Mouse (Mus musculus): ENCODE results near the gene Pde6h. TPM values are rescaled to one million over a fixed set of nuclear protein-coding genes. Genes with fewer than 3 reads are reported as not detected.
A peak's percentile ranks its signal among the peaks of the same experiment; 100 is the strongest.

Gene Pde6h
- polyA plus RNA-seq, 1 experiment from 2014 or later, result not detected

DNA sequence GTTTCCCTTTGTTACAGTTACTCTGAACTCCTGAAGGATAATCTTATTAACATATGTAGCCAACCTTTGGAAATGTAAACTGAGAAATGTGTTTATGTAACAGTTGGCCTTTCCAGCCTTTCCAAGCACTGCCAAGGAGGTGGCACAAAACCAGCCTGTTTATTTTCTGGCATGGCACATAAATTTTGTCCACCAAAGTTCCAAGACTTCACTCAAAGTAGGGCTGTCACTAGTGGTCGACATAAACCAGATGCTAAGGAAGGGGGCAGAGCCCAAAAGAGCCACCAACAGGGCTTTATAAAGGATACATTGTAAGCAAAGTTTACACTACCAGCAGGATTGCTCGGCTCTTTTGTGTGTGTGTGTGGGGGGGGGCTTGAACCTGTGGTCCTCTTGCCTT lies 5.7 kb upstream of the Pde6h start:
- Histone ChIP-seq H3K9me3 (replicated peaks; ENCODE audit: control insufficient read depth, low read length) (no peaks in the 10 kb centered on the region), H3K4me1 (ENCODE audit: control insufficient read depth, insufficient read depth, low read length) (peaks cover 9% of the 10 kb centered on the region), H3K9ac (ENCODE audit: low read length) (no peak overlapping the region), H3K27ac (ENCODE audit: low read length) (peak overlapping the region; percentile 37; the same call in 1 of the 2 replicates), H3K4me2 (ENCODE audit: low read depth, low read length) (no peak overlapping the region), H3K4me3 (replicated peaks; ENCODE audit: low read length) (no peak overlapping the region), H3K27me3 (ENCODE audit: control insufficient read depth, insufficient read depth, low read length) (no peaks in the 10 kb centered on the region), H3K36me3 (ENCODE audit: control insufficient read depth, insufficient read depth, low read length) (no peaks in the 10 kb centered on the region)
- no peak for ATAC-seq (ENCODE audit: insufficient read depth, low FRiP score)
- WGBS, result 15% methylated on average over 2 of the region's 2 CpGs

DNA sequence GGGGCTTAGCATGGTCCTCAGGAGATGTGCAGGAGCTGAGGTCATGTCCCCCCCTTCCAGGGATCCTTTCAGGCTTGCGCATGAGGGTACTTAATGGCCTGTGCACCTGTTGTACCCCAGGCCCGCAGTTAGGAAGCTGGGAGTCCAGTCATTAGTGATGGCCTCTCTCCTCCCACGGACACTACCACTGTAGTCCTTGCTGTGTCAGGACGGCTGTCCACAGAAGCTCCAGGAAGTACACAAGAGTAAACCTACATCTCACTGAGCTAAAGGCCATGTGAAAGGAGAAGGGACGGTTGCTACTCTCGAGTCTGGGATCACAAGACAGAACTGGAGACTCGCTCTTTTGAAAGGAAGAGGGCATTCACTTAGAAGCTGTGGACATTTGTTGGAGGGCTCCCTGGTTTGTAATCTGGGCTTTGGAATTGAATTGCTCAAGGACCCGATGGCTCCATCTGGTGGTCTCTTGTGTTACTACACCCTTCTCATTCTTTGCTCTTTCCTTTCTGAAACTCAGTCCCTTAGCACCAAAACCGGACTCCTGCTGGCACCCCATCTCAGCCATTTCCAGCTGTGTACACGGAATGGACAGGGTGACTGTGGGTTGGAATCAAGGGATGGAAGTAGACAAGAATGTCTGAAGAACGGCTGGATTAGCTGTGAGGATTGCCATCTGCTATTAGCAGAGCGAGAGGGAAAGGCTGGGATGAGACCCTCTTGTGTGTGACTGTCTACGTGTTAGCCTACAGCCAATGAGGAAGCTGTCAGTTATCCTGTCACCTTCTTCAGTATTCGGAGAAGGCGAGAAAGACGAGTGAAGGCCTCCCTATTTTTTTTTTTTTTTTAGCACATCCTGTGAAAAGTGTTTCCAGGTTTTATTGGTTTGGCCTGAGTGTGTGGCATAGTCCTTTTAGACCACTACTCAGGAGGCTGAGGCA lies 3.0 kb upstream of the Pde6h start:
- ATAC-seq (ENCODE audit: insufficient read depth, low FRiP score), result no peak; the same call in 1 of the 2 replicates
- WGBS, result 38% methylated on average over 16 of the region's 16 CpGs
- no peak overlapping the region for H3K4me2 ChIP-seq (ENCODE audit: low read depth, low read length)
- H3K36me3 ChIP-seq (ENCODE audit: control insufficient read depth, insufficient read depth, low read length), result no peaks in the 10 kb centered on the region
- no peaks in the 10 kb centered on the region for H3K27me3 ChIP-seq (ENCODE audit: control insufficient read depth, insufficient read depth, low read length)
- H3K9me3 ChIP-seq (replicated peaks; ENCODE audit: control insufficient read depth, low read length), result no peaks in the 10 kb centered on the region
- H3K4me3 ChIP-seq (replicated peaks; ENCODE audit: low read length), result no peak overlapping the region
- H3K4me1 ChIP-seq (ENCODE audit: control insufficient read depth, insufficient read depth, low read length), result no peaks in the 10 kb centered on the region; the same call in 1 of the 2 replicates
- peak overlapping the region; percentile 27 for H3K9ac ChIP-seq (ENCODE audit: low read length)
- no peak overlapping the region for H3K27ac ChIP-seq (ENCODE audit: low read length)

DNA sequence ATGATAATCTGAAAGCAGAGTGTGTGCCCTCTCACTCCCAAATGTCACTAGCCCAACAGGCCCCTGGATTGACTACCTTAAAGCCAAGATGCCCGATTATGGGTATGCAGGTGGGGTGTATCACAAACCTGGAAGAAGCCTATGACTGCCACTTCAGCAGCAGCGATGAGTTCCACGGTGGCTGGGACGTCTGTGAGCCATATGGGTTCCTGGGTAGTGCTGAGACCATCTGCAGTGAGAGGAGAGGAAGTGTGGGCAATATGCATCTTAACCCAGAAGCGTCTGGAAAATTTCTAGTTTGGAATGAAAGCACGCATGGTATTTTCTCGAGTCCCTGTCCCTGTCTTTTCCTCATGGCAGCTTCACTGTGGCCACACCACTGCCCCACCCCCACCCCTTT lies 2.0 kb upstream of the Pde6h start:
- no peak overlapping the region for H3K9ac ChIP-seq (ENCODE audit: low read length)
- WGBS, result 64% methylated on average over 7 of the region's 7 CpGs
- H3K4me2 ChIP-seq (ENCODE audit: low read depth, low read length), result no peak overlapping the region
- no peaks in the 10 kb centered on the region for H3K9me3 ChIP-seq (replicated peaks; ENCODE audit: control insufficient read depth, low read length)
- H3K27ac ChIP-seq (ENCODE audit: low read length), result 0 out of 2 replicates have a peak overlapping the region, but pooled peaks have one; percentile 18
- no peak overlapping the region for H3K4me3 ChIP-seq (replicated peaks; ENCODE audit: low read length)
- no peaks in the 10 kb centered on the region for H3K27me3 ChIP-seq (ENCODE audit: control insufficient read depth, insufficient read depth, low read length)
- no peaks in the 10 kb centered on the region for H3K36me3 ChIP-seq (ENCODE audit: control insufficient read depth, insufficient read depth, low read length)
- no peaks in the 10 kb centered on the region; the same call in 1 of the 2 replicates for H3K4me1 ChIP-seq (ENCODE audit: control insufficient read depth, insufficient read depth, low read length)
- no peak for ATAC-seq (ENCODE audit: insufficient read depth, low FRiP score)

DNA sequence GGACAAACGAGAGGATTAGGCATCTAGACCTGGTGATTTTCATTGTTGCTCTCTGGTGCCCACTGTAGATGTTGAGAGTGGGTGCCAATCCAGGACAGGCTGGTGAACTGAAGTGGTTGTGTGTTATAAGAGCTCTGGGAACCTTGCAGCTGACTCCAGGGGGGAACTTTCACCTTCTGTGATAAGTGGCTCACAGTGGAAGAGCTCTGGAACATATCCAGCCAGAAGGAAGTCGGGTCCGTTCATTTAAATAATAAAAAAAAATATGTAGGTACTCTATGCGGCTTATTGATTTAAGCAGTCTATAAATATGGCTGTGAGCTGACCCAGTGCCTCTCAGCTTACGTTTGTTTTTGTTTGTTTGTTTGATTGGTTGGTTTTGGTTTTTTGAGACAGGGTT lies 1.6 kb upstream of the Pde6h start, which contains the start of gene Erp27:
Erp27 (minus strand) TSS at position 101 of the 400 bp plus-strand sequence.
- Histone ChIP-seq H3K4me2 (ENCODE audit: low read depth, low read length) (no peak within 1 kb of the TSS), H3K36me3 (ENCODE audit: control insufficient read depth, insufficient read depth, low read length) (no peaks in the 10 kb centered on the region), H3K4me3 (replicated peaks; ENCODE audit: low read length) (no peak within 1 kb of the TSS), H3K4me1 (ENCODE audit: control insufficient read depth, insufficient read depth, low read length) (no peaks in the 10 kb centered on the region; the same call in 1 of the 2 replicates), H3K9me3 (replicated peaks; ENCODE audit: control insufficient read depth, low read length) (no peaks in the 10 kb centered on the region), H3K9ac (ENCODE audit: low read length) (peak within 1 kb of the TSS; percentile 22), H3K27ac (ENCODE audit: low read length) (0 out of 2 replicates have a peak within 1 kb of the TSS, but pooled peaks have one; percentile 18), H3K27me3 (ENCODE audit: control insufficient read depth, insufficient read depth, low read length) (no peaks in the 10 kb centered on the region)
- 56% methylated on average over 5 of the region's 5 CpGs for WGBS
- 0 out of 2 replicates have a peak, but pooled peaks have one; percentile 47 for ATAC-seq (ENCODE audit: insufficient read depth, low FRiP score)

- Histone ChIP-seq H3K4me2 (ENCODE audit: low read depth, low read length) (no peak overlapping the region), H3K27me3 (ENCODE audit: control insufficient read depth, insufficient read depth, low read length) (no peaks in the 10 kb centered on the region), H3K4me3 (replicated peaks; ENCODE audit: low read length) (no peak overlapping the region), H3K36me3 (ENCODE audit: control insufficient read depth, insufficient read depth, low read length) (no peaks in the 10 kb centered on the region), H3K9me3 (replicated peaks; ENCODE audit: control insufficient read depth, low read length) (no peaks in the 10 kb centered on the region), H3K27ac (ENCODE audit: low read length) (no peak overlapping the region), H3K9ac (ENCODE audit: low read length) (no peak overlapping the region), H3K4me1 (ENCODE audit: control insufficient read depth, insufficient read depth, low read length) (no peaks in the 10 kb centered on the region; the same call in 1 of the 2 replicates)
- ATAC-seq (ENCODE audit: insufficient read depth, low FRiP score), result no peak
- 90% methylated on average over 7 of the region's 7 CpGs for WGBS
Observed at GRCm38 (mm10) chr6:136922871-136923270, 761 bp upstream of the Pde6h start.

DNA sequence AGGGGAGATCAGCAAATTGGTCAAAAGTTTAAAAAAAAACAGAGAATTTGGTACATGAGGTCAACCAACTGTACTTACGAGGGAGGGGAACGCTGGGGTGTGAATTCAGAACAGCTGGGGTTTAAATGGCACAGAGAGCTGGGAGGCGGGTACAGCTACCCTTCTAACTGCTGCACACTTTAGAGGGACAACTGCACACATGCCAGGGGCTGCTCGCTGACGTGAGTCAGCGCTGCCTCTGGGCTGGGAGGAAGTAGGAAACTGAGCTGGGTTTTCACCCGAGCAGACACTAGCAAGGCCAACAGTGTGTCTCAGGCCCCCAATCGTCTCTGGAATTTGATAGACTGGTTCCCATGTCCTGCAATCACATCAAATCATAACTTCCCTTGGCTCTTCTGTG lies 1.4 kb downstream of the Pde6h start:
- no peaks in the 10 kb centered on the region for H3K9me3 ChIP-seq (replicated peaks; ENCODE audit: control insufficient read depth, low read length)
- no peaks in the 10 kb centered on the region for H3K4me1 ChIP-seq (ENCODE audit: control insufficient read depth, insufficient read depth, low read length)
- no peaks in the 10 kb centered on the region for H3K36me3 ChIP-seq (ENCODE audit: control insufficient read depth, insufficient read depth, low read length)
- H3K27ac ChIP-seq (ENCODE audit: low read length), result no peak overlapping the region
- WGBS, result 72% methylated on average over 8 of the region's 8 CpGs
- ATAC-seq (ENCODE audit: insufficient read depth, low FRiP score), result no peak
- H3K9ac ChIP-seq (ENCODE audit: low read length), result no peak overlapping the region; the same call in 1 of the 2 replicates
- no peak overlapping the region for H3K4me3 ChIP-seq (replicated peaks; ENCODE audit: low read length)
- H3K4me2 ChIP-seq (ENCODE audit: low read depth, low read length), result no peak overlapping the region
- no peaks in the 10 kb centered on the region for H3K27me3 ChIP-seq (ENCODE audit: control insufficient read depth, insufficient read depth, low read length)

GRCm38 (mm10) chr6:136927626-136928025 lies 4.0 kb downstream of the Pde6h start:
- 86% methylated on average over 1 of the region's 1 CpGs for WGBS
- Histone ChIP-seq H3K9ac (ENCODE audit: low read length) (no peak overlapping the region), H3K36me3 (ENCODE audit: control insufficient read depth, insufficient read depth, low read length) (no peaks in the 10 kb centered on the region), H3K4me1 (ENCODE audit: control insufficient read depth, insufficient read depth, low read length) (peaks cover 14% of the 10 kb centered on the region), H3K9me3 (replicated peaks; ENCODE audit: control insufficient read depth, low read length) (no peaks in the 10 kb centered on the region), H3K27ac (ENCODE audit: low read length) (no peak overlapping the region), H3K27me3 (ENCODE audit: control insufficient read depth, insufficient read depth, low read length) (no peaks in the 10 kb centered on the region), H3K4me2 (ENCODE audit: low read depth, low read length) (no peak overlapping the region), H3K4me3 (replicated peaks; ENCODE audit: low read length) (no peak overlapping the region)
- ATAC-seq (ENCODE audit: insufficient read depth, low FRiP score), result no peak

DNA sequence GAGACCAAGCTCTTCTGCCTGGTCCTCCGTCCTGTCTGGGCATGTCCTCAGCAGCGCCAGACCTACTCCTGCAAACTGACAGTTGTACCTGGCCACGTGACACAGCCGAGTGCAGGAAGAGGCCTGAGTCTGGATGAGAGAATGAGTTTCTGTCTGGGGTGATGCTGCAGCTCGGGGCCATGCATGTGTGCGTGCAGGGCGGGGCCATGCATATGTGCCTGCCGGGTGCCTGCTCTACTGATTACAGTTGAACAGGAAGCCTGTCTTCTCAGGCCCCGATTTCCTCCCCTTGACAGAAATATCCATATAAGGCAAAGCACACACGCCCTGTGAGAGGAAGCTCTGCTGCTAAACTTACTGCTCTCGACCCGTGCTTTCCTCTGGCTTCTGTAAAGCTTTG lies 7.0 kb downstream of the Pde6h start:
- 0 out of 2 replicates have a peak overlapping the region, but pooled peaks have one; percentile 8 for H3K4me3 ChIP-seq (replicated peaks; ENCODE audit: low read length)
- peak overlapping the region; percentile 39 for H3K4me2 ChIP-seq (ENCODE audit: low read depth, low read length)
- peak overlapping the region; percentile 88 for H3K27ac ChIP-seq (ENCODE audit: low read length)
- 7% methylated on average over 12 of the region's 12 CpGs for WGBS
- no peaks in the 10 kb centered on the region for H3K9me3 ChIP-seq (replicated peaks; ENCODE audit: control insufficient read depth, low read length)
- peaks cover 14% of the 10 kb centered on the region for H3K4me1 ChIP-seq (ENCODE audit: control insufficient read depth, insufficient read depth, low read length)
- H3K36me3 ChIP-seq (ENCODE audit: control insufficient read depth, insufficient read depth, low read length), result no peaks in the 10 kb centered on the region
- ATAC-seq (ENCODE audit: insufficient read depth, low FRiP score), result peak; percentile 93
- peak overlapping the region; percentile 60 for H3K9ac ChIP-seq (ENCODE audit: low read length)
- H3K27me3 ChIP-seq (ENCODE audit: control insufficient read depth, insufficient read depth, low read length), result no peaks in the 10 kb centered on the region

DNA sequence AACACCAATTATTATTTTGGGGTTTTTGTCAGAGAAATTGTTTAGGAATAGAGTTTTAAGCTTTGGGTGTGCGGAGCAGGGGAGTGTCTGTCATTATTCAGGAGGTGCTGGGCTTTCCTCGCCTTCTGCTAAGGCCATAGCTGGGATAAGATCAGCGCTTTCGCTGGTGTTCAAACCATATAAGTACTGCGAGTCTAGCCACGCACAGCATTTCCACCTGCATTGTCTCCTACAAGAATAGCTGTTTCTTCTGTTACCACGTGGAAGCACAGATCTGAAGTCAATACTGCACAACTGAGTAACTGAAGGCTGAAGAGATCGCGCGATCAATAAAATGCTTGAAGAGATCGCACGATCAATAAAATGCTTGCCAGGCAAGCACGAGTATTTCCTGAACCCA lies 7.6 kb downstream of the Pde6h start:
- Histone ChIP-seq H3K4me3 (replicated peaks; ENCODE audit: low read length) (no peak overlapping the region), H3K9ac (ENCODE audit: low read length) (peak overlapping the region; percentile 60; the same call in 1 of the 2 replicates), H3K9me3 (replicated peaks; ENCODE audit: control insufficient read depth, low read length) (no peaks in the 10 kb centered on the region), H3K27me3 (ENCODE audit: control insufficient read depth, insufficient read depth, low read length) (no peaks in the 10 kb centered on the region), H3K36me3 (ENCODE audit: control insufficient read depth, insufficient read depth, low read length) (no peaks in the 10 kb centered on the region), H3K27ac (ENCODE audit: low read length) (peak overlapping the region; percentile 88), H3K4me1 (ENCODE audit: control insufficient read depth, insufficient read depth, low read length) (peaks cover 14% of the 10 kb centered on the region), H3K4me2 (ENCODE audit: low read depth, low read length) (peak overlapping the region; percentile 39; the same call in 1 of the 2 replicates)
- WGBS, result 73% methylated on average over 13 of the region's 13 CpGs
- ATAC-seq (ENCODE audit: insufficient read depth, low FRiP score), result no peak
